Mouse (Mus musculus) CD4-positive, CD25-positive, alpha-beta regulatory T cell, adult 9 weeks (primary cell): ENCODE results near the gene Ahcy. TPM values are rescaled to one million over a fixed set of nuclear protein-coding genes. Genes with fewer than 3 reads are reported as not detected.

Experiments used
- polyA plus RNA-seq: library from polyadenylated mRNA; unstranded; fragments of 100-300 nt; shearing (Covaris generic); gene quantifications from one replicate; pipeline ENCODE4 v1.2.1, GENCODE M21; 2017

Ahcy gene
- polyA plus RNA-seq = 28.7 TPM

GRCm38 (mm10) chr2:155073978-155074765, at the start of gene Ahcy:
TSS of gene Ahcy (minus strand) at chr2:155074497.

DNA sequence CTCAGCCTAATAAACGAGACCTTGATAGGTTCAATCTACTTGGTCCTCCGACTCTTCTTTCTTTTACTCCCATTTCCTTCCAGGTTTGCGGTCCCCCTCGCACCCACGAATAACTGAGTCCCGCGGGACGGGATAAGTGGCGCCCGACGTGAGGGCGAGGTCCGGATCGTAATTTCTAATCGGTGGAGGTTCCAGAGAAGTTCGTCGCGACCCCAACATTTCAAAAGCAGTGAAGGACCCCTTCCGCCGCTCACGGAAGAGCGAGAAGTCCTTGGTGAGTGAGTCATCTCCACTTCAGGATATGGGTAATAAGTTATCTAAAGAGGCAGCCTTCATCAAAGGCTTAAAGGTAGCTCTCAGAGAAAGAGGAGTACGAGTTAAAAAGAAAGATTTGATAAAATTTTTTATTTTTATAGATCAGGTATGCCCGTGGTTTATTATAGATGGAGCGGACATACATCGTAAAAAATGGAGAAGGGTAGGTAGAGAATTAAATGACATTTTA, 56.0 kb downstream of the Ahcy start, which contains the start of gene Gm14226:
TSS of gene Gm14226 (plus strand) at position 16 of the 505 bp plus-strand sequence.

Other genes starting within 250 kb of the Ahcy start
- gene Eif2s2, start 181.6 kb downstream of the Ahcy start, polyA plus RNA-seq = 54.6 TPM
- not detected for gene Gm14226, start 56.2 kb downstream of the Ahcy start, polyA plus RNA-seq
- 128 TPM for gene Itch, start 59.0 kb upstream of the Ahcy start, polyA plus RNA-seq
- gene Dynlrb1, start 162.0 kb upstream of the Ahcy start, polyA plus RNA-seq = 342 TPM
- 2.2 TPM for gene Map1lc3a, start 201.8 kb upstream of the Ahcy start, polyA plus RNA-seq